Mouse (Mus musculus): ENCODE results near the gene Ces2g.

DNA sequence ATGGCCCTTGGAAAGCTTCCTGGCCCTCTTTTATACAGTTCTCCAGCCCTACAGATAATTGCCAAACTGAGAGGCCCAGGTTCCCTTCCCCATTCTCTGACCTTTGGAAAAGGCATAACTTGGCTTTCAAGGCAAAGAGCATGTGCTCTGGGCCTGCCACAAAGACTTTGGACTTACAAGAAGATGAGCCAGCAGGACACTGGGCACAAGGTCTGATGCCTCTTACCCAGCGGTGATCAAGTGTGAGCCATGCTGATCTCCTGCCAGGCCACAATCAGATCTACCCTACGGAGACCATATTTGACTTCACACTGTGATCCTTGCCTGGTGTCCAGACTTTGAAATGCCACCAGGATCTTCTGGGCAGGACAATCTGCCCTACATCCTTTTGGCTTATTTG is 23.4 kb downstream of the Ces2g start:
- TF ChIP-seq CTCF (conservative IDR thresholded peaks at IDR 0.05; ENCODE audit: low read length) (no peak), POU5F1 (IDR thresholded peaks at IDR 0.05; ENCODE audit: borderline replicate concordance, low read length) (no peak)
